Mouse (Mus musculus) G1E (cell line): ENCODE data around the gene Stat6.

ENCODE experiments used
- CTCF ChIP-seq: IDR thresholded peaks from 2 replicates; pipeline ENCODE4 v1.5.1; 2012; ENCODE audit warnings: low read depth, low read length, inconsistent platforms, mixed read lengths
- GATA1 ChIP-seq: IDR thresholded peaks from 2 replicates; pipeline ENCODE4 v1.6.1; 2012; ENCODE audit warnings: borderline replicate concordance, low read length, inconsistent platforms, mixed read lengths
- GATA2 ChIP-seq: IDR thresholded peaks from 2 replicates; pipeline ENCODE4 v1.6.1; 2012; ENCODE audit warnings: low read depth, low read length, inconsistent platforms, borderline replicate concordance
- TAL1 ChIP-seq: conservative IDR thresholded peaks from 2 replicates; pipeline ENCODE4 v1.6.1; 2012; ENCODE audit warnings: low read depth, low read length, inconsistent platforms, mixed read lengths

DNA sequence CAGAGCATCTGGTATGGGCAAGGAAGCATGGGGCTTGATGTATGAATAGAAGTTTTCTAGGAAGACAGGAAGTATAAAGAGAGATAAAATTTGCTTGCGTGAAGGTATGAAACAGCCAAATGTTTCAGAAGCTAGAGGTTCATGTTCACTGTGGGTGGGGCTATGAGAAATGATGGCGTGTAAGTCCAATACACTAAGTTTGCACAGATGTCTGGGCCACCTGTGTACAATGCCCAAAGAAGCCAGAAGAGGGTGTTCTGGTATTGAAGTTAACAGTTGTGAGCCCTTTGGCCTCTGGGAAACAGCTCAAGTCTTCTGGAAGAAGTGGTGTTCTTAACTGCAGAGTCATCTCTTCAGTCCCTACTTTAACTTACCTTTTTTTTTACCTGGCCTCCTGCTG is 27.4 kb downstream of the Stat6 start:
- no peak for TF ChIP-seq CTCF
- no peak for TF ChIP-seq GATA1
- no peak for TF ChIP-seq GATA2
- TF ChIP-seq TAL1: no peak
